Mouse (Mus musculus) liver, adult 2 months (tissue): Measurements from ENCODE around the gene St3gal2.

Experiments used
- CTCF ChIP-seq: fragments of 200-500 bp; IDR thresholded peaks from 2 replicates; pipeline ENCODE4 v1.5.1; 2011; ENCODE audit warnings: low read depth, low read length, control low read depth
- POLR2A ChIP-seq: fragments of 200-500 bp; IDR thresholded peaks from 2 replicates; pipeline ENCODE4 v1.6.1; 2011; ENCODE audit warnings: low read length, control low read depth; ENCODE audit not compliant: insufficient read depth; ENCODE audit errors: extremely low read depth

DNA sequence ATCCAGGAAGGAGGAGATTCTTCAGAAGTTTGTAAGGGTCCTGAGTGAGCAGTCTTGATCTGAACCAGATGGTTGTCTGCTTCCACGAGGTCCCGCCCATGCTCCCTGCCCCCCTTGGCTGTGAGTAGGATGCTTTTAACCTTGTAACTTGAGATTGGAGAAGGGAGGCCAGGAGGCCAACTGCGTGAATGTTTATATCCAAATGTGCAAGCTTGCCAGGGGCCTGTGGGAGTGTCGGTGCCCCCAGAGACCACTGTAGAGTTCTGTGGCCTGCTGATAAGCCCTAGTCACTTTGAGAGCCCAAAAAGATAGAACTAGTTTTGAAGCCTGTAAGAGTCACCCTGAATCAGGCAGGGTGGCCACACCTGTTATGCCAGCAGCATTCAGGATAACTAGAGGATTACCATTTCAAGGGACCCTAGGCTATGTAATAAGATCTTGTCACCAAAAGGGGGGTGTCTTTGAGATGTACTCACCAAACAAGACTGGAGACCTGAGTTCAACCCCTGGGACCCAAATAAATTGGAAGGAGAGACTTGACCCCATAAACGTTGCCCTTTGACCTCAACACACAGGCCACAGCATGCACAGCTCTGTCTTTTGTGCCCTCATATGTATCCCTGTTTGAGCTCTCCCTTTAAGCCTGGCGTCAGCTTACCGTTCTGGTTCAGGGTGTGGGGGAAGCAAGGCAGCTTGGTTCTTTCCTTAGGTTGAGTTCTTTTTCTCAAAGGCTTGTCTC, 1.9 kb downstream of the St3gal2 start:
- TF ChIP-seq CTCF = no peak
- no peak for TF ChIP-seq POLR2A
